Mouse (Mus musculus) MEL-GATA-1-ER (cell line): ENCODE measurements around the gene Ralgapa2.

Source experiments
- DNase-seq: peaks from one replicate; pipeline ENCODE4 v3.0.0-alpha.2; 2012; ENCODE audit warnings: low read depth; ENCODE audit errors: extremely low read depth

Ralgapa2 gene

DNA sequence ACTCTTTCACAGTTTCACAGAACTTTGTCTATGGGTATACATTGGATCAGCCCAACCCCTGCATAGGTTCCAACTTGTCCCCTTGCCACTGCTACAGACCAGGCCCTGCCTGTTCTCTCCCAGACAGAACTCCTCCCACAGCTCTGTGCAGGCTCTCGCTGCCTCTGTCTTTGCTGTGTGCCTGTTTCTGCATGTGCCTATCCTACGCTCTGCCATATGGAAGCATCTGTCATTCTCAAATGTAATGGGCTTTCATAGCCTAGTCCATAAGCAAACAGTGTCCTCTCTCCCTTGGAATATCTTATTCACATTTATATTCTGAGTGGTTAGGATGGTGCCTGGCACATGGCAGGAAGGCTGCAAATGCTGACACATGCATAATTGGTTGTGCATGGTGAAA lies 202.7 kb downstream of the Ralgapa2 start:
- no peak for DNase-seq

DNA sequence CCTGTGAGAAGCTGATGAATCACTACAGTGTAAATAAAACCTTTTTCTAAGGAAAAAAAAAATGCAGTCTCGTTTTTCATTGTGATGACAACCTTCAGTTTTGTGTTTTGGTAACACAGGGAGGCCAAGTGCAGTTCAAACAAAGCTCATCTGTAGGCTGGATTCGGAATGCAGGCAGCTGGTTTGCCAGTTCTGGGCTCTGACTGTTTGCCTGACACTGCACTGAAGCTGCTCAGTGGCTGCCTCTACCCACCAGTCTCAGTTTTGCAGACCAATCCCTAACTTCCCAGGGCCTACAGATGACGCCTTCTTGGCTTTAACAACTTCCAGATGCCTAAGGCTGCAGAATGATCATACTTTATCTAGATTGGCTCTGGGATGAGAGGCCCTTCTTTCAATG lies 205.1 kb downstream of the Ralgapa2 start:
- DNase-seq = no peak

DNA sequence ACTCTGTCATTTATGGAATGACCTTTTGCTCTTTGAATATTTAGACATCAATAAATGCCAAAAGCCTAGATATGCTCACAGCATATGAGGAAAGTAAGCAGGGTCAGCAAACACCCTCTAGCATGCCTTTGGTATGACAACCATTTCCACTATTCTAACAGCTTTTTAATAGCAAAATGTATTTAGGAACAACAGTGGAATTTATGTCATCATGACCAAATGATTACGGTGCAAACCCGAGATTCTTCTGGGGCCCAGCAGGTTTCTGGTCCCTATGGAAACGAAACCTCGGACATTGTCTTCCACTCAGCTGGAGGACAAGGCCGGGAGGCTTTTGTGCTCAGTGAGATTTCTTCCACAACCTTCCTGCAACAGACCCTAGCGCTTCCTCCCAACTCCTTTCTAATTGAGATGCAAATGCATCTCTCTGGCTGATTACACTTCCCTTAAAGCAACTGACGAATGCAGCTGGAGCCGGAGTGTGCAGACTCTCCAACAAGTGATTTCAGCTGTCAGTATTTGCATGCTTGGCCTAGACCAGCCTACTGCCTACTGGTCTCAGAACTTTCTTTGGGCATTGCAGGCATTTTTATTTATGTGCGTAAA lies 209.9 kb downstream of the Ralgapa2 start:
- no peak for DNase-seq

DNA sequence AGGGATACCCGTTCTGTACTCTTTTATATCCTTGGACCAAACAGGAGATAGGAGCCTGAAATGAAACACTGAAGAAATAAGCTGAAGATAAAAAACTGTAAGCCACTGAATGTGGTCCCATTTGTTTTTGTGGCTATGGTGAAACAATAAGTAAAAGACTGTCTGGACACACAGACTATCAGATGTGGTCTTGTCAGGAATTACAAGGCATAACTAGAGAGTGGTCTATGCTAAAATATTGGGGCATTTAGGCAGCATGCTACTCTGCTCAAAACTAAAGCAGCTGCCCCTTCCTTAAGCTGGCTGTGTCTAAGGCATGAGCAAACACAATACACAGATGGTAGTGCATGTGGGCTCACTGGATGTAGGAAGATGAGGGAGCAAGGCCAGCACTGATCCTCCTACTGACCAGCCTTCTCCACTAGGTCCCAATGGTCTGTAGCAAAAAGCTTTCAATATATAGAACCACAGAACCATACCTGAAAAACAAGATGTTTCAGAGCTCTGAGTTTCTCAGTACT lies 211.6 kb downstream of the Ralgapa2 start:
- no peak for DNase-seq

DNA sequence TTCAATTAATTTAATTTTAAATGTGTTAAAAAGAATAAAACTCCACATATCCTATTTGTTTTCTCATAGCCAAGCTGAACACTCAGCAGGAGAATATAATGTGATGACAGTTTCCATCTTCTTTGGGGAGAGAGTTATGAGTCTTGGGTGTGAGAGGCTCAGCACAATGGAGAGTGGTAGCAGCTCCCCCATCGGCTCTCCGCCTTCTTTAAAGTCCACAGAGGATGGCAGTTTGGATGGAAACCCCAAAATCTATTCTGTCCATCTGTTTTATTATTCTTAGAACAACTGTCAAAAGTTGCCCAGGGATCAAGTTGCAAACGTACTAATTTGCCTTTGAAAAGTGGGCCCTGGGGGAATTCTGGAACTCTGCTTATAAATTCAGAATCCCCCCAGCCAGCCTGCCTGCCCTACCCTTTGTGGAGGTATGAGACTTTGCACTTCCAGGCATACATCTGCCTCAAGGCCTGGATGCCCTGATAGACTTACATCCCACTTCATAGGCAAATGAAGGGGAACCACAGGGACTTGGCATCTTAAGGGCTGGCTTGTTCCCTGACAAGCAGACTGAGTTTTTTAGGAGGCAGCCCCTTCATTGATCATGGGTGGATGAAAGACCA lies 212.2 kb downstream of the Ralgapa2 start:
- no peak for DNase-seq

DNA sequence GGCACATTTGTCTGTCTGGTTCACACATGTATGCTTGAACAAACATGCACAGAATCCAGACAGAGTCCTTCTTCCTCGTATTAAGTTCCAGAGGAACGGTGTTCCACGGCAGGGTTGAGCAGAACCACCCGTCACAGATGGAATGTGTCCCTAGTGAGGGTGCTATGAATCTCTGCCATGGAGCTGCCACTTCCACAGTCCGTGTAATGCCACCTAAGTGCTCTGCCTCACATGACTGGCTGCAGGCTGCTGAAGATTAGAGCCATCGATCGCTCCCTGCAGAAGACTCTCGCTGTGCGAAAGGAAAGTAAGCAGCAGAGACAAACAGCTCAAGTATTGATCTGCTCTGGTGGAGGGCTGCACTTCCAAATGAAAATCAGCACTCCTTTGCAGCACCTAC lies 218.6 kb downstream of the Ralgapa2 start:
- DNase-seq = no peak

DNA sequence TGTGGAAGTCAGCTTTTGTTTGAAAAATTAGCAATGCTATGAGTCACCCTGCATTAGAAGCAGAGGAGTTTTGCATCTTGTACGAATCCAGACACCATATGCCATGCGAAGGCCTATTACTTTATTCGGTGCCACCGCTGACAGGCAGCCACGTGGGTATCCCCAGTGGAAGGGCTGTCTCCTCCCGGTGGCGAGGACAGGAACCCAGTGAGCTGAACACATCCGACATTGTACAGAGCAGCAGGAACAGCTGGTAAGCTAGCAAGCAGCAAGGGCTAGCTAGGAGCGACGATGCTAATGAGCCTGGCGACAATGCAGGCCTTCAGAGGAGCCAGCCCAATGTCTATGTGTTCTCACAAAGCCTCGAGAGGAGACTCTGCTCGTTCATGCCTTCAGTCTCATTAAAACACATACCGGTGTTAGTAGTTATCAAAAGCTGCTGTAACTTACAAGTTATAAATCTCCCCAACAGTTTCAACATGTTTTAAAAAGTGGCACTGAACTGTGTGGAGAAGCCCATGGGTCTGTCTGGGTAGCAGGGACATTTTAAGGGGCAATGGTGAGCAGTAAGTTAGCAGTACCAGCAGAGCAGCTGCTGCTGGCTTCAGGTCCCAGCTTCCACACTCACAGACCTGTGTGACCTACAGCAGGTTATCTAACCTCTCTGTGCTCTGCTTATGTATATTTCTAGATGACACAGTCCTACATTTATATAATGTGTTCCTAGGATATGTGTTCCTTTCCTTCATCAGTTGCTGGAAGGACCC lies 221.1 kb downstream of the Ralgapa2 start:
- no peak for DNase-seq

DNA sequence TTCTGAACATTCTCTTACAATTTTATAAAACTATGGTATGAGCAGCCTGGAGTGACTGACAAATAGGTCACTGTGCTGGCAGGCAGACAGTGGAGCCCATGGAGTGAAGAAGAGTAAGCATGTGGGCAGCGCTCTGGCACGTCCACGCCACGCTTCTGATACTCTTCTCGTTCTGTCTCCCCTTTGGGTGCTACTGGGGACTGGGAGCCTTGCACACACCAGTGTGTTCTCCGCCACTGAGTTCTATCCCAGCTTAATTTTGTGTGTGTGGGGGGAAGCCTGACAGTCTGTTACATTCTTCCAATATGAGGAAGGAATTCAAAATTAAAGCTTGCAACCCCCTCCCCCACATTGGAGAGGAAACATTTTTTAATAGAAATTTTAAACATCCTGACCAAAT lies 221.8 kb downstream of the Ralgapa2 start:
- DNase-seq = no peak

DNA sequence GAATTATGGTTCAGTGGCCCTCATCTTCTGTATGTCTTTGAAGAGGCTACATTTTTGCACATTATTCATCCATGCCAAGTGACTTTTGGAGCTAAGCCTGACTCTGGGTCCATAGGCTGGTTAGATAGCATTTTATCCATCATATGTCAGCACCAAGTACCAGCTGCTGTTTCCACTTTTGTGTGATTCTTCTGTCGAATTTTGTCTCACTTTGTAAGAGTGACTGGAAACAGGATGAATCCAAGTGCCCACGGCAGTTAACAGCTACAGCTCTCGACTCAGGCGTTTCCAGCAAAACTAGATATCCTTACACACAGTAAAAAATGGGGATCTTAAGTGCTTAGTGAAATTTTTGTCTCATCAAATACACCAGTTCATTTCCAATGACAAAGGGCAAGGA lies 222.8 kb downstream of the Ralgapa2 start:
- no peak for DNase-seq

DNA sequence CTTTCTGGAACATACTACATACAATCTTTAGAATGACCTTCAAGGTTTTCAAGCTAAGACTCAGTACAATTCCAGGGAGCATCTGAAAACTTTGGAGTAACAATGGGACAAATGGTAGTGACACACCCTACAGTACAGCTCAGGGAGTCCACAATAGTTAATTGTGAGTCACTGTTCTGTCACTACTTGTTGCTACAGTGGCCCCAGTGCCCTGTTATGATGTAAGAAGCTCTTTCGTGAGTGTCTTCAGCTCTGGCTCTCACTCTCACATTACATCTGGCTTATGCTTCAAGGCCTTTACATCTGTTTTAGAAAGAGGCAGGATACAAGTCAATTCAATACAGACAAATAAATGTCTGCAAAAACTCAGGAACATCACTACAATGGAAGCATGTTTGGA lies 223.8 kb downstream of the Ralgapa2 start:
- DNase-seq = no peak

DNA sequence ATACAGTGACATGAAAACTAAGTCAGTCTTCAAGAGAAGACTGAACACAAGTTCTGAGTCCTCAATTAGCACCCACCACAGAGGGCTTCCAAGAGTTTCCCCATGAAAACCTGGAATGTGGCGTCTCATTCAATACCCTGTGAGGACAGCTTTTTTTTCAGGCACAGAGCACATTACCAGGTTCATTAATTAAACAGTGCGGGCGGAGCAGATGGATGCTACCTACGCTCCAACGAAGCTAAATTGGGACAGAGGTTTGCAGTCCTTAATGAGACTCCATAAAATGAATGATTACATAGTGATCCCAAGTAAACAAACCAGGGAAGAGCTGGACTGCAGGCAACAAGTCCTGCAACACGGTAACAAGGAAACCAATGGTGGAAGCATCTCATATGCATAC lies 224.6 kb downstream of the Ralgapa2 start:
- no peak for DNase-seq

DNA sequence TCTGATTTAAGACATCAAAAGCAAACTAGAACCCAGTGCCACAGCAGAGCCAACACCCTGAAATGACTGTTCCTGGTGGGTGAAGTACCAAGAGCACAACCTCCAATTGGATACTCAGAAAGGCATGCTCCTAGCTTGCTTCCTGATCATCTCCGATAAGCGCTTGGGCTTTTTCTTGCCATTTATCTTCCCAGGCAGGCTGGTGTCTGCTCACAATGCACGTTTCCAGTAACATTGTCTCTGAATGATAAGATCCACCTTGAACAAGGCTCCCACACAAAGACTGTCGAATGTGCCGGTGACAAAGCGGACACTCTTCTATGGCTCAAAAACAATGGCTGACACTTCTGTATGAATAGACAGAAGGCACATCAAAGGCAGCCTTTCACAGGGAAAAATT lies 230.8 kb downstream of the Ralgapa2 start:
- DNase-seq = no peak

DNA sequence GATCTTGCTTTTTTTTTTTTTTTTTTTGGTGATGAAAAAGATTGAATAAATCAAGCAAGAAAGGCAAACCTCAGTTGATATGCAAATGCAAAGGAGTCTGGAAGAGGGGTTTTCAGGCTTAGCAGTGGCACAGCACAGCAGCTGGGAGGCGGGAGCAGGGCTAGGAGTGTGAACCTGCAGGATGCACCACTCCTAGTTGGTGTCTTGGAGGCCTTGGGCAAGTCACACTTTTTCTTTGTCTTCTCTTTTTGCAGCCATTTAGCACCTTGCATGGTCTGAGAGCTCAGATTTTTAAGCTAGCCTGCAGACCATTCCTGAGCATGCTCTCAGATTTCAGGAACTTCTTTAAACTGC lies 231.2 kb downstream of the Ralgapa2 start:
- no peak for DNase-seq

DNA sequence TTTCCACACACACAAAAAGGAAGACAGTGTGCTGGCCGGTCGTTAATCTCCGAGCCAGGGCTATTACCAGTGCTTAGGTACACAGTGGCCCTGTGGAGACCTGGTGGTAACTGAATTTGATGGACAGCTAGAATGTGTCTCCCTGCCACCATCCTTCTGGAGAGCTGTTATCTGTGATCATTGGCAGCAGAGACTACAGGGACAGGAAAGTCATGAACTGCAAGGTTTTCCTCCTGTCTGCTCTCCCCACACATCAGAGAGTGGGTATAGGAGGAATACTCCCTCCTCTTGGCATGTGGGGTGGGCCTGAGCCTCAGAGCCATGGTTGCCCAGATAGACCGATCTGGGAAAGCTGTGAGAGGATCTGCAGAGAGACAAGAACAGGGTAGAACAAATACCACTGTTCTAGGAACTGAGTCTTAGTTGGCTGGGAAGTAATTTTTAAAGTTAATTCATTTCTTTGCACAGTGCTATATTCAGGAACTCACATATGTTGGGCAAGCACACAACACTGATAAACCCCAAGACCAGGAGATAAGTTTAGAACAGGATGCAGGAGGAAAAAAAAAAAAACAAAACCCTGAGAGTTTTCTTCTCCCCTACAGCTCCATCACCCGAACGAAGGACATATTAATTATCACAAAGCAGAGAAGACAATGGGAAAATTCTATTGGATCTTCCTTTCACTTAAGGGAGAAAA lies 231.8 kb downstream of the Ralgapa2 start:
- DNase-seq = no peak

DNA sequence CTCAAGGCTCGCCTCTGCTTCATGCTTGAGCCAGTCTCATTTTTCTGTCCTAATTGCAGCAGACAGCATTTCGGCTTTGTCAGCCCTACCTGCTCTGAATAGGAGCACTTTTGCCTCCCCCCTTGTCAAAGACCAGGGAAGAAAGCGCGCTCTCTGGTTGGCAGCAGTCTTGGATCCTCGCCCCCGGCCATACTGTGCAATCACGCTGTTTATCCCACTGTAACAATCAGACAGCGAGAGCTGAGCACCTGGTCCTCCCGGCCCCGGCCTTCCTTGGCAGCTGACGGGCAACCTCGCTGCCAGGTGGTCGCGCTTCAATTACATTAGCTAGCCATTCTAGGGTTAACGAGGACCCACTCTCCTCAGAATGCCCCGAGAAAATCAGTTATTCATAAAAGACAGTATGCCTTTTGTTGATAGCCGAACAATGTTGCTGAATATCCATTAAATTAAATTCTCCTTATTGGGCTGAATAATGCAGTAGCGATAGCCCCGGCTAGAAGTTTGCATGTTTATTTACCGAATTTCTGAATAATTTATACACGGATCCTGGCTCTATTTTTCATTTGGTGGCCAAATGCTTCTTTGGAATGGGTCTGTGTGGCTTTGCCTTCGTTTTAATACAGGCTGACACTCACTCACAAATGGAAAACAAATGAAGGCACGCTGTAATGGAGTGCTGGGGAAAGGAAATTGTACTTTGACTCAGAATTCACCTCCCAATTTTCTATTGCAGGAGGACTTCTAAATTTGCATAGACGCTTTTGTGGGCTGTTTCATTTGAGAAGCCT lies 232.5 kb downstream of the Ralgapa2 start:
- DNase-seq = no peak

DNA sequence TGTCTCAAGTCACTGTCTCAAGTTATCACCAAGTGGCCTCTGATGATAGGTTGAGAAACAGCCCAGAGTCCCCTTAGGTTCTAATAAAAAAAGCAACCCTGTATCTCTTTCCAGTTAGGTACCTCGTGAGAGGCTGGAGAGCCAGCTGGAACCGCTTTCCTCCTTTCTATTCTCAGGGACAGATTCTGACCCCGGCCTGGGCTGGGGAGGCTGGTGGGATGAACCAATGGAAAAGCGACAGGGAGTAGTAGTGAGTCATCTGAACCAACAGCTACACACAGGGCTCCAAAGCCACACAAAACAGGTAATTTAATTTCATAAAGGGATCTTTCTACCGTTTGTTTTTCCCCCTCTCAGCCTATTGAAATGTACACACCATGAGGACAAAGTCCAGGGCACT lies 233.8 kb downstream of the Ralgapa2 start:
- DNase-seq = no peak

DNA sequence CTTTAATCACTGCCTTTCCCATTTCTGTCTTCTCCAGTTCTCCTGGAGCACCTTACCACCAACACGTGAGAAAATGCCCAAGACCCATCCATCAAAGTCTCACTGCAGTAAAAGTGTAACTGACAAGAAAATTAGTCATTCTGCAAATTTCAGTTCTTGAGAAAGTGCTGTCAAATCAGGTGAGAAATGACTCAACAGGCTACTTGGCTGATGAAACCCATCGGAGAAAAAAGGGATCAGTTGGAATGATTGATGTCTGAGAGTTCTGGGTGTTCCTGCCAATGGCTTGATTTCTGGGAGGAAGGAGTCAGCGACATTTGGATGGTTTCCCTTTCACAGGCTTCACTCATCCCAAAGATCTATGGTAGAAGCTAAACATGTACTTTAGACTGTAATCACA lies 245.6 kb downstream of the Ralgapa2 start:
- no peak for DNase-seq

DNA sequence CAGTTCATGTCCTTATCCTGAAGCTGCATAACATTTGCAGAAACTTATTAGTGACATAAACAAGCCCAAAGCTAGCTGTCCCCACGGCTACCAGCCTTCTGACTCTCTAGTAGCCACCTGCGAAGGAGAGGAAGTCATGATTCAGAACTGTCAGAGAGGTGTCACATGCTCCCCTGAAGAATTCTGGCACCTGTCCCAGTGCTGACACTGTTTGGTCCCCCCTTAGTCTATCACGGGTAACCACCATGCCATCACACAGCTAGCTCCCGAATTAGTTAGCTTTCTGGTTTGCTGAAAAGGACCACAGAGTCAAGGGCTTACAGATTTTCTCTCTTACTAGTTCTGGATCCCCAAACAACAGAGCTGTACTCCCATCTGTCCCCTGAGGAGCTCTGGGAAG lies 247.1 kb downstream of the Ralgapa2 start:
- no peak for DNase-seq

DNA sequence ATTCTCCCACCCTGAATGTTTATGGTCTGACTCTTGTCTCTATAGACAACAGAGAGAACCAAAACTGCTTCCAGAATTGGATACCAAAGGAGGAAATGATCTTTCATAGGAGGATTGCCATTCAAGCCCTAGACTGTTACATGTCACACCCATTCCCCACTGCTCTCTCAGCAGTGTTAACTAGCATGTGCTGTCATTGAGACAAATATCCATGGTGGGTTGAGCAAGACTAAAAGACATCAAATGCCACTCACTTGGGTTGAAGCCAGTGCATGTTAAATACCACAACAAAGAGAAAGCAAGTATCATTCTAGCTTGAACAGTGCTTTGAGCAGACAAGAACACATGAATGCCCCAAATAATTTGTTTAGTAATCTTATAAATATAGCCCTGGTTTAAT lies 249.2 kb downstream of the Ralgapa2 start:
- no peak for DNase-seq

DNA sequence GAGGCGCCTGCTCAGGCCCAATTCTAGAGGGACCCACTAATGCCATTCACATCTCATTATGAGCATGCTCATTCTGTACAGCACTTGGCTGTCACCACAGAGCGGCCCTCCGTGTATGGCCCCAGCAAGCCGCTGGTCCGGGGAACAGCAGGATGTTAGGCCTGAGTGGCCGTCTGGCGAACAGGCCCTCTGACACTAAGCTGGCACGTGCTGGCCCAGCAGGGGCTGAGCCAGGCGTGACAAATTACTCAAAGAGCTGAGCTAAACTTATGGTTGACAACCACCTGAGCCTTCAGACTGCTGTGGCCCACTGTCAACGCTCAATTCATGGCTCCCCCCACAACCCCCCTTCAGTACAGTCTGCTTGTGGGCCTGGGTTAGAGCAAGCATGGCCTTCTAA lies 249.9 kb downstream of the Ralgapa2 start:
- DNase-seq = no peak

DNA sequence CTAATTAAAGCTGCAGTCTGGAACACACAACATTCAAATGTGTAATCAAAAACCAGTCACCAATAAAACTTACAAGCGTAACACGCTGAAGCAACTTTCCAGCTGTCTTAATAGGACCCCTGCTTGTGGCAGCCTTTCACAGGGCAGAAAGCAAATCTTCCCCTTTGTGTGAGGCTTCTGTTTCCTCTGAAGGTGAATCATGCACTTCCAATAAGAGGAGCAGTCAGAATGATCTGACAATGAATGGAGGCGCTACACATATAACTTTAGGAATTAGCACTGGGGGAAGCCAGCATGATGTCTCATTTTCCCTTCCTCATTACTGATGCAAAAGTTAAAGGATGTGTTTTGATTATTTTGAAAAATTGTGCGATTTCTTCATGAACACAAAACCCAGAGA lies 251.0 kb downstream of the Ralgapa2 start:
- no peak for DNase-seq
